Mouse (Mus musculus) left cerebral cortex, adult 2 months (tissue): ENCODE results near the gene Gpatch8. TPM values are rescaled to one million over a fixed set of nuclear protein-coding genes. Genes with fewer than 3 reads are reported as not detected.

Source experiments
- DNase-seq, 2 experiments: peaks; one replicate each; pipeline ENCODE4 v3.0.0; 2021 to 2022; ENCODE audit warnings: low spot score in 2 of 2, mixed read lengths in 1 of 2; ENCODE audit errors: extremely low spot score in 1 of 2
- H3K27ac ChIP-seq: fragments of 200-600 bp; 2 replicates; pipeline ENCODE4 v1.8.1; 2022
- H3K4me3 ChIP-seq: fragments of 200-600 bp; 2 replicates; pipeline ENCODE4 v1.8.1; 2022
- CTCF ChIP-seq: fragments of 200-600 bp; IDR thresholded peaks from 2 replicates; pipeline ENCODE4 v1.8.1; 2022; ENCODE audit warnings: antibody characterized with exemption, mild to moderate bottlenecking, moderate library complexity
- intact Hi-C: fragments of 180-260 bp; cut with DNase I; formaldehyde crosslinking; loops from one replicate; pipeline ENCODE4 v1.15.1; 2025
- total RNA-seq, 2 experiments: library from RNA; stranded (reverse); gene quantifications; 2 replicates each; pipeline ENCODE4 v1.2.3; 2021

The Gpatch8 gene
- total RNA-seq, 2 experiments from 2014 or later: 57.1 to 60.5 TPM

DNA sequence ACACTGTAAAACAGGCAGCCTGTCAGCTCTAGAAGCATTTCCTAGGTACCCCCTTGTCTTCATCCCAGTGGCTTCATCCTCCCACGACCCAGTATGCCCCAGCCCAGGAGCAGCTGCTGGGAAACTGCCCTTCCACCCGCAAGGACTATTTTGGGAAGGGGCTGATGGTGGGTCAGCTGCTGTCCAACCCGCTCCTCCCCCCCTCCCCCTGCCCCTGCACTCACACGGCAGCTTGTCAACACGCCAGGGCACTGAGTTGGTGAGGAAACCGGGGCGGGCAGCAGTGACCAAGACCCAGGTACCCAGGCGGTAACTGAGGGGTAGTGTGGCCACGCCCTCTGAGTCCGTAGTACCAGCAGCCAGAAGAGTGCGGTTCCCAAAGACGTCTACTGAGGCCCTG lies 112.5 kb downstream of the Gpatch8 start:
- Histone ChIP-seq H3K27ac (no peak overlapping the region), H3K4me3 (no peak overlapping the region)
- intact Hi-C loops: no loop called here
- TF ChIP-seq CTCF: no peak
- DNase-seq: no peak

DNA sequence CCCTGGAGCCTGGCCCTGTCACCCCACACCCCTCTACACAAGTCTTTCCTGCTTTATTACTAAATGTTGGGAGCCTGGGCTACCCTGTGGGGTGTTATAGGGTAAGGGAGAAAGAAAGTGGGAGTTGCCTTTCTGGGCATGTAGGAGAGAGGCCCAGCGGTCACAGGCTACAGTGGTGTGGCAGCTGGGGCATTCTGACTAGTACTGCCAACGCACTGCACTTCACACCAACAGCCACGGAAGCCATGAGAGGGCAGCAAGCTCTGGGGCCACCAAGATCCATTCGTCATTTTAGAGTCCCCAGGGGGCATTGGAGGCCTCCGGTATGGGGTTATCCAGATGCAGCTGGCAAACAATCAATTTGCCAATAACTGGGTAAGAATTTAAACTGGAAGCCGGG lies 114.1 kb downstream of the Gpatch8 start:
- intact Hi-C loops: no loop called here
- Histone ChIP-seq H3K27ac (no peak overlapping the region), H3K4me3 (no peak overlapping the region)
- TF ChIP-seq CTCF: no peak
- no peak for DNase-seq

DNA sequence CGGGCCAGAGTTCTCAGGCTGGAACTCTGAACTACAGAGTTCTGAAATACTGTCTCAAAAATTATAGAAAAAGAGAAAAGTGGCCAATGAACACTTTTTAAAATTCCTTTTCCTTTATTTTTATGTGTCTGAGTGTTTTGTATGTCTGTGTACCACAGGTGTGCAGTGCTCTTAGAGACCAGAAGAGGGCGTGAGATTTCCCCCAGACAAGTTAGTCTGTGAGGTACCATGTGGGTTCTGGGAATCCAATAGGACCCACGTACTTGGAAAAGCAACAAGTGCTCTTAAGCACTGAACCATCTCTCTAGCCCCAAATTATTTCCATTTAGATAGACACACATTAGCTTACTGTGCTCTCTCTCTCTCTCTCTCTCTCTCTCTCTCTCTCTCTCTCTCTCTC lies 114.8 kb downstream of the Gpatch8 start:
- H3K27ac ChIP-seq: no peak overlapping the region
- DNase-seq: no peak
- intact Hi-C loops: no loop called here
- H3K4me3 ChIP-seq: no peak overlapping the region
- peak; percentile 41 for TF ChIP-seq CTCF

DNA sequence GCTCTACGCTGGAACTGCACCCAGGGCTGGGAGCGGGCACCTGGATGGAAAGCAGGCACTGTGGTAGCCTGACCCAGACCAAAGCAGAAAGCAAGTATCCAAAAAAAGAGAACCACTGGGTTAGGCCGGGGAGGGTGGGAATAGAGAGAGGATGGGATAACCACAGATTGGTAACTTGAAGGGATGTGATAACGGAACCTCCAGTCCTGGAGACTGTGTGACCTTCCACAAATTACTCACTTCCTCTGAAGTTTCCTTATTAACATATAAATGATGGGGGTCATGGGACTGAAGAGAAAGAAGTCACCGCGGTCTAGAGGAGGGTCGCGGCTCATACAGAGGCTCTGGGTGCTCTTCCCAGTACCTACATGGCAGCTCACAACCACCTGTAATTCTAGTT lies 115.9 kb downstream of the Gpatch8 start:
- intact Hi-C loops: no loop called here

DNA sequence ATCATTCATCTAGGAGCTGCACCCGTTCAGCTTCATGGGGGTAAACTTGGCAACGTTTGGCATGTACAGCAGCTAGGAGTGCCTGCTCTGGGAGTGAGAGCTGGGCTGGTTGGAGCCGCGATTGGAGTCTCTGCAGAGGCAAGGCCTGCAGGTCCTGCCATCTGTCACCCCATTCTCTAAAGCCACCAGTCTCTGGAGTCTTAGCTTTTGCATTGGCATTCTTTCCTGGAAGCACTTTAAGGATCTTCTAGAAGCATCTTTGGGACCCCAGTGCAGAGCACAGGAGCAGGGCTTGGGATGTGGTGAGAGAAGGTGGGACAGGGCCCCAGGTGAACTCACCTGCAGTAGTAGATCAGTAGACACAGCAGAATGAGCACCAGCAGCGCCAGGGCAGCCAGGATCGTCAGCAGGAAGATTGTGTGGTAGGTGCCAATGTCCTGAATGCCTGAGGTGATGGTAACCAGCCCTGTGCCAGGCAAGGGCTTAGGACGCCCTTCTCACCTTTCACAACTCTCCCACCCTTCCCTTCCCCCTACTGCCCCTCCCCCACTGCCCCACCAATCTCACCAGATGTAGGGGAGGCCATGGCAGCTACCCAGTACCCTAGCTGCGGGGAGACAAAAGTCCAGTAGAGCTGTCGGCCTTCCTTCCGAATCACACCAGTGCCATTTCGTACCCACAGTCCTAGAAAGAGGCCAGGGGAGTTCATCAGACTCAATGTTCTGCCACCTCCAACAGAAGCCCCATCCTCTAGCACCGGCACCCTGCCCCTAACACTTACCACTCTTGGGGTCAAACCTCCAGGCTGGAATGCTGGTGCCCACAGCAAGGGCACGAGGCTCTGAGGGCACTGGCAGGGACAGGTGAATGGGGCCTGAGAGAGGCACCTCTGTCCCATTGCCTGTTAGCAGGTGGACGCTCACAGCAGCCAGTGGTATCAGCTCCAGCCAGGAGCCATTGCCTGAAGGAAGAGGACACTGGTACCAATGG lies 116.8 kb downstream of the Gpatch8 start:
- H3K27ac ChIP-seq: peak overlapping the region; percentile 89; the same call in 1 of the 2 replicates
- no peak for DNase-seq
- intact Hi-C loops: loop anchor here (10.0 kb wide), 1 partner anchor 245 kb away; no protein-coding TSS in a partner anchor
- TF ChIP-seq CTCF: no peak
- H3K4me3 ChIP-seq: no peak overlapping the region

More for the DNA sequence above, 115.9 kb downstream of the Gpatch8 start:
- Histone ChIP-seq H3K27ac (no peak overlapping the region), H3K4me3 (no peak overlapping the region)
- no peak for DNase-seq
- no peak for TF ChIP-seq CTCF

DNA sequence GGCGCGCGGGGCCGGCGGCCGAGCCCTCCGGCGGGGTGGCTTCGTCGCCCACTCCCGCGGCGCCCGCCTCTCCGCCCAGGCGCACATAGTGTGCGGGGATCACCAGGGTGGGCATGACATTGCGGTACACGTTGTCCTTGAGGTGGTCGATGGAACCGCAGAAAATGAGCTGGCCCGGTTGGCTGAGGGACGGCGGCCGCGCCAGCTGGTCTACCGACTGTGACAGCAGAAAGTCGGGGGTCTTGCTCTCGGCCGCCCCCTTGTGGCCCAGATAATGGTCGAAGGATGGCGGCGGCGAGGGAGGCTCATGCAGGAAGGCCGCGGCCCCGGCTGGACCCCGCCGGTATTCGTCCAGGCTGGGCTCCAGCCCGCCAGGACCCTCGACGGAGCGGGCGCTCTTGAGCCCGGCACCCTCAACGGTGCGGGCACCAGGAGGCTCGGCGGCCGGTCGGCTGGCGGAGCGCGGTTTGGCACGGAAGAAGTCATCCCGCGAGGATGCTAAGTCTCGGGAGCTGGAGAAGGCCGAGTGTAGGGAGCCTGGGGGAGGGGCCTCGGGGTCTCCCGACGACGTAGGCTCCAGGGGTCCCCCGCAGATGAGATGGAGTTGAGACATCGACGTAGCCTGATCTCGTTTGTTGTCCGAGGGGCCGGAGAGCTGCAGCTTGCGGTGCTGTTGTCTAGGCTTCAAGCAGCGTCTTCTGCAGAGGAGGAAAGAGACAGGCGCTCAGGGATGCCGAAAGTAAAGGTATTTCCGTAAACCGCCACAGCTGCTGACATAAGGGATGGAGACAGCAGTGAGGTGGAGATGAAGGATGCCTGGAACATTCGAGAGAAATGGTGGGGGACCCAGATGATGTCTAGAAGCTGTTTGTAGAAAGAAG lies 117.7 kb downstream of the Gpatch8 start:
- TF ChIP-seq CTCF: peak; percentile 77
- Histone ChIP-seq H3K4me3 (peak overlapping the region; percentile 49), H3K27ac (peak overlapping the region; percentile 89)
- DNase-seq: peak; percentile 80 to 85
- intact Hi-C loops: loop anchor here (10.0 kb wide), 1 partner anchor 244 kb away; no protein-coding TSS in a partner anchor

DNA sequence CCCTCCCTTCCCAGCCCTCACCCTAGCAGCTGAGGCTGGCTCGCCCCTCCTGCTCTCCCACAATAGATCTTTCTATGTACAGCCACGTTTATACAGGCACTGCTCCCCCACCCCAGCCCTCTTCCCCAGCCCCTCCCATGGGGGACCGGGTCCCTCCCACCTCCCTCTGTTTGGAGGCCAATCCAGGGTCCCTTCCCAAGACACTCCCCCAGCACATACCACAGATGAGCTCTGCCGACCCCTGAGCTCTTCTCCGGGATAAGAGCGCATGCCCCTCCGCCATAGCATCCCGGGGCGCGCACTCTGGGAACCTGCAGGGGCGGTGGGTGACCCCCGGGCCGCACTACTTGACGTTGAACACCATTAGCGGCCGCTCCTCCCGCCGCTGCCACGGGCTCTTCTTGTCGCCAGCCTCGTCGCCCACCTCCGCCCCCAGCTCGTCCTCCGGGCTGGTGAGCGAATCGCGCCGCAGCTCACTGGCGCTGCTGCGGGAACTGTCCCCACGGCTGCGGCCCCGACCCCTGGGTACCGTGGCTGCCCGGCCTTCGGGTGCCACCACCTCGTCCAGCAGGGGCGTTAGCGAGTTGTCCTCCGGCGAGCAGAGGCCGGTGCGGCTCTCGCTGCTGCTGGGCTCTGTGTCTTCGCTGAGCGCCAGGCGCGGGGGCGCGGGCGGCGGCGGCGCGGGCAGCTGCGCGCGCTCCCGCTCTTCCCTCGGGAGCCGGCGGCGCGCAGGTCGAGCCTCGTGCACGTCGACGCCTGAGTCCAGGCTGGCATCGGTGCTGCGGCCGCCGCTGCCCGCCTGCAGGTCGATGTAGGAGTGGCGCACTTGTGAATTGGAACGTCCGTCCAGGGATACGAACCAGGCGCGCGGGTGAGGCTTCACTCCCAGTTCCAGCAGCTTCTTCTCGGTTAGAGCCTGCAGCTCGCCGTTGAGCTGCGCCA lies 118.8 kb downstream of the Gpatch8 start:
- intact Hi-C loops: loop anchor here (10.0 kb wide), 1 partner anchor 243 kb away; no protein-coding TSS in a partner anchor
- Histone ChIP-seq H3K27ac (peak overlapping the region; percentile 89), H3K4me3 (peak overlapping the region; percentile 49)
- TF ChIP-seq CTCF: peak; percentile 37
- peak; percentile 72 to 79 for DNase-seq

DNA sequence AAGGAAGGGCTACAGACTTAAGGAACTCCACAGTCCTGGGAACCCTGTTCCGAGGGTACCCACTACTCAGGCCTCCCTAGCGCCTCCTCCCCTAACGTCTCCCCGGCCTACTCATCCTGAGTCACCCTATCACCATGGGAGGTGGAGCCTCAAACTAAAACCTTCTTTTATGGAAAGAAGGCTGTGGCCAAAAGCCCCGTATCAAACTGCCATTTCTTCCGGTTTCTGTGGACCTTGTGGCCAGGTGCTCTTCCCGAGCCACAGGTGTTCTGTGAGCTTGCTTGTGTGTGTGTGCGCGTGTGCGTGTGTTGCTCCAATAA lies 119.8 kb downstream of the Gpatch8 start:
- DNase-seq: no peak

DNA sequence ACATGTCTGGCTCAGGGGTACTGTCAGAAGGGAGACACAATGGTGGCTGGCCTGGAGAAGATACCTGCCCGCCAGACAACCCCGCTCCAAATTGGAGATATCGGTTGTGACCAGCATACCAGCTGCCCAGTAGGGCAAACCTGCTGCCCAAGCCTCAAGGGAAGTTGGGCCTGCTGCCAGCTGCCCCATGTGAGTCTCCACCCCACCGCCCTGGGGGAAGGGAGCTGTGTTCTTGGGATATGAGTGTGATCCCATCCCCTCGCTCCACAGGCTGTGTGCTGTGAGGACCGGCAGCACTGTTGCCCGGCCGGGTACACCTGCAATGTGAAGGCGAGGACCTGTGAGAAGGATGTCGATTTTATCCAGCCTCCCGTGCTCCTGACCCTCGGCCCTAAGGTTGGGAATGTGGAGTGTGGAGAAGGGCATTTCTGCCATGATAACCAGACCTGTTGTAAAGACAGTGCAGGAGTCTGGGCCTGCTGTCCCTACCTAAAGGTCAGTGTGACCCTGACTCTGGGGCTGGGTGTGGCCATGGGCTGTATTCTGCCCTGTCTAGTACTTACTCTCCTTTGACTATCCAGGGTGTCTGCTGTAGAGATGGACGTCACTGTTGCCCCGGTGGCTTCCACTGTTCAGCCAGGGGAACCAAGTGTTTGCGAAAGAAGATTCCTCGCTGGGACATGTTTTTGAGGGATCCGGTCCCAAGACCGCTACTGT lies 120.3 kb downstream of the Gpatch8 start:
- DNase-seq: no peak
- H3K27ac ChIP-seq: no peak overlapping the region
- no peak overlapping the region for H3K4me3 ChIP-seq
- intact Hi-C loops: loop anchor here (10.0 kb wide), 1 partner anchor 241 kb away; no protein-coding TSS in a partner anchor
- no peak for TF ChIP-seq CTCF

More for the DNA sequence above, 119.8 kb downstream of the Gpatch8 start:
- no peak for TF ChIP-seq CTCF
- H3K4me3 ChIP-seq: no peak overlapping the region
- intact Hi-C loops: loop anchor here (10.0 kb wide), 1 partner anchor 242 kb away; no protein-coding TSS in a partner anchor
- H3K27ac ChIP-seq: no peak overlapping the region
